Mouse (Mus musculus) CH12.LX (cell line): ENCODE data around the gene Fat1. TPM values are rescaled to one million over a fixed set of nuclear protein-coding genes. Genes with fewer than 3 reads are reported as not detected.

ENCODE experiments used
- DNase-seq: peaks from one replicate; pipeline ENCODE4 v3.0.0-alpha.2; 2013; ENCODE audit errors: extremely low read depth
- H3K27ac ChIP-seq: 2 replicates; pipeline ENCODE4 v1.5.1; 2012; ENCODE audit warnings: low read depth, mild to moderate bottlenecking, control low read depth, moderate library complexity; ENCODE audit not compliant: insufficient read depth
- H3K27me3 ChIP-seq: replicated peaks from 2 replicates; pipeline ENCODE3; 2012; ENCODE audit warnings: inconsistent platforms
- H3K36me3 ChIP-seq, 2 experiments: replicated peaks in 1 of 2; 2 replicates each; pipeline versions ENCODE3 to v1.6.1; 2012; ENCODE audit warnings: inconsistent platforms in 1 of 2, low read length in 1 of 2, mild to moderate bottlenecking in 1 of 2, mixed read lengths in 1 of 2, moderate library complexity in 1 of 2; ENCODE audit not compliant: control insufficient read depth in 1 of 2, insufficient read depth in 1 of 2
- H3K4me1 ChIP-seq, 2 experiments: 2 replicates each; pipeline ENCODE4 v1.6.1; 2012; ENCODE audit warnings: inconsistent platforms in 1 of 2, moderate library complexity in 1 of 2; ENCODE audit not compliant: insufficient read depth in 2 of 2, control insufficient read depth in 1 of 2
- H3K4me2 ChIP-seq: 2 replicates; pipeline ENCODE4 v1.6.1; 2012; ENCODE audit warnings: low read depth, mild to moderate bottlenecking, control low read depth; ENCODE audit not compliant: poor library complexity, insufficient read depth, severe bottlenecking
- H3K4me3 ChIP-seq, 3 experiments: fragments of 150-350 bp in 1 of 3; sonication (generic) in 1 of 3; replicated peaks in 1 of 3; 2 replicates each; pipeline versions ENCODE3 to v1.5.1; 2011 to 2012; ENCODE audit warnings: low read depth in 2 of 3, low read length in 2 of 3, mild to moderate bottlenecking in 2 of 3, moderate library complexity in 2 of 3, control low read depth in 1 of 3, improper control_type of control experiment in 1 of 3, inconsistent platforms in 1 of 3, mixed read lengths in 1 of 3; ENCODE audit not compliant: poor library complexity in 1 of 3
- H3K79me2 ChIP-seq: replicated peaks from 2 replicates; pipeline ENCODE4 v1.6.1; 2012; ENCODE audit warnings: mild to moderate bottlenecking, moderate library complexity; ENCODE audit not compliant: control insufficient read depth, poor library complexity, insufficient read depth, severe bottlenecking; ENCODE audit errors: extremely low read depth
- H3K9ac ChIP-seq: 2 replicates; pipeline ENCODE4 v1.6.1; 2012; ENCODE audit warnings: low read depth, mild to moderate bottlenecking, control low read depth, moderate library complexity; ENCODE audit not compliant: insufficient read depth
- H3K9me3 ChIP-seq: replicated peaks from 2 replicates; pipeline ENCODE3; 2012; ENCODE audit warnings: low read length, inconsistent platforms, mixed read lengths
- BHLHE40 ChIP-seq: IDR thresholded peaks from 2 replicates; pipeline ENCODE4 v1.6.1; 2011; ENCODE audit warnings: mild to moderate bottlenecking, low read depth, low read length, improper control_type of control experiment
- CHD2 ChIP-seq: IDR thresholded peaks from 2 replicates; pipeline ENCODE4 v1.6.1; 2011; ENCODE audit warnings: low read length, improper control_type of control experiment
- CTCF ChIP-seq, 2 experiments: IDR thresholded peaks in 1 of 2; conservative IDR thresholded peaks in 1 of 2; 2 replicates each; pipeline ENCODE4 v1.5.1; 2011 to 2012; ENCODE audit warnings: low read depth in 2 of 2, low read length in 2 of 2, improper control_type of control experiment in 1 of 2, inconsistent platforms in 1 of 2, mild to moderate bottlenecking in 1 of 2, moderate library complexity in 1 of 2
- ELF1 ChIP-seq: IDR thresholded peaks from 2 replicates; pipeline ENCODE4 v1.6.1; 2014; ENCODE audit warnings: low read depth, mild to moderate bottlenecking, inconsistent platforms, low read length, improper control_type of control experiment
- GABPA ChIP-seq: IDR thresholded peaks from 2 replicates; pipeline ENCODE4 v1.6.1; 2012; ENCODE audit warnings: low read depth, low read length, improper control_type of control experiment, inconsistent platforms; ENCODE audit not compliant: insufficient replicate concordance
- IRF4 ChIP-seq: IDR thresholded peaks from 2 replicates; pipeline ENCODE4 v1.6.1; 2014; ENCODE audit warnings: low read depth, mild to moderate bottlenecking, inconsistent platforms, low read length, improper control_type of control experiment
- JUN ChIP-seq: IDR thresholded peaks from 2 replicates; pipeline ENCODE4 v1.6.1; 2011; ENCODE audit warnings: low read depth, mild to moderate bottlenecking, low read length, improper control_type of control experiment, moderate library complexity; ENCODE audit not compliant: insufficient read depth
- JUND ChIP-seq: conservative IDR thresholded peaks from 2 replicates; pipeline ENCODE4 v1.6.1; 2011; ENCODE audit warnings: low read depth, low read length, improper control_type of control experiment
- KAT2A ChIP-seq: IDR thresholded peaks from 2 replicates; pipeline ENCODE4 v1.6.1; 2012; ENCODE audit warnings: low read length, improper control_type of control experiment, inconsistent platforms; ENCODE audit not compliant: insufficient replicate concordance
- MAFK ChIP-seq: IDR thresholded peaks from 2 replicates; pipeline ENCODE4 v1.6.1; 2011; ENCODE audit warnings: low read length, improper control_type of control experiment; ENCODE audit not compliant: insufficient replicate concordance
- MAX ChIP-seq: IDR thresholded peaks from 2 replicates; pipeline ENCODE4 v1.6.1; 2011; ENCODE audit warnings: low read length, improper control_type of control experiment
- MAZ ChIP-seq: IDR thresholded peaks from 2 replicates; pipeline ENCODE4 v1.6.1; 2012; ENCODE audit warnings: low read depth, mild to moderate bottlenecking, inconsistent platforms, low read length, improper control_type of control experiment, moderate library complexity
- MEF2A ChIP-seq: IDR thresholded peaks from 2 replicates; pipeline ENCODE4 v1.6.1; 2014; ENCODE audit warnings: low read depth, mild to moderate bottlenecking, inconsistent platforms, low read length, improper control_type of control experiment, borderline replicate concordance
- MYC ChIP-seq: IDR thresholded peaks from 2 replicates; pipeline ENCODE4 v1.6.1; 2011; ENCODE audit warnings: low read depth, mild to moderate bottlenecking, improper control_type of control experiment, low read length
- PAX5 ChIP-seq: IDR thresholded peaks from 2 replicates; pipeline ENCODE4 v1.6.1; 2012; ENCODE audit warnings: low read length, inconsistent platforms, mixed read lengths
- RAD21 ChIP-seq: IDR thresholded peaks from 2 replicates; pipeline ENCODE4 v1.6.1; 2011; ENCODE audit warnings: low read depth, mild to moderate bottlenecking, low read length, improper control_type of control experiment, moderate library complexity
- SMC3 ChIP-seq: IDR thresholded peaks from 2 replicates; pipeline ENCODE4 v1.6.1; 2011; ENCODE audit warnings: low read depth, low read length, improper control_type of control experiment
- USF1 ChIP-seq: IDR thresholded peaks from 2 replicates; pipeline ENCODE4 v1.6.1; 2014; ENCODE audit warnings: low read depth, mild to moderate bottlenecking, inconsistent platforms, low read length, improper control_type of control experiment
- USF2 ChIP-seq: conservative IDR thresholded peaks from 2 replicates; pipeline ENCODE4 v1.6.1; 2011; ENCODE audit warnings: low read depth, low read length, improper control_type of control experiment
- ZC3H11A ChIP-seq: IDR thresholded peaks from 2 replicates; pipeline ENCODE4 v1.6.1; 2012; ENCODE audit warnings: low read depth, mild to moderate bottlenecking, inconsistent platforms, low read length, improper control_type of control experiment
- ZNF384 ChIP-seq: IDR thresholded peaks from 2 replicates; pipeline ENCODE4 v1.6.1; 2012; ENCODE audit warnings: low read depth, low read length, improper control_type of control experiment, inconsistent platforms
- dilution Hi-C: fragments of 300-500 bp; cut with MboI; formaldehyde crosslinking; loops from 2 replicates; pipeline ENCODE4 v1.14.3; 2020; ENCODE audit warnings: low sequenced_read_pairs; ENCODE audit not compliant: extremely low pct_unique_long_range_greater_than_20kb, extremely low pct_ligation_motif_present
- in situ Hi-C: fragments of 300-500 bp; cut with MboI; formaldehyde crosslinking; loops from 3 replicates; pipeline ENCODE4 v1.14.3; 2019; ENCODE audit warnings: low sequenced_read_pairs, low pct_ligation_motif_present, low pct_unique_long_range_greater_than_20kb, mixed read lengths
- polyA plus RNA-seq: library from polyadenylated mRNA; unstranded; fragments of >175 nt; gene quantifications from 2 replicates; pipeline ENCODE4 v1.2.1, GENCODE M21; 2012; ENCODE audit warnings: low read depth; ENCODE audit not compliant: insufficient read length
- total RNA-seq, 2 experiments: library from RNA; depleted of rRNA; stranded (reverse); fragments of 300-350 nt in 1 of 2; fragments of >200 nt in 1 of 2; gene quantifications; 2 replicates each; pipeline ENCODE4 v1.2.3; 2012 to 2014

Fat1 gene
- total and polyA plus RNA-seq, 3 experiments, result under 0.01 TPM; not detected in 2

DNA sequence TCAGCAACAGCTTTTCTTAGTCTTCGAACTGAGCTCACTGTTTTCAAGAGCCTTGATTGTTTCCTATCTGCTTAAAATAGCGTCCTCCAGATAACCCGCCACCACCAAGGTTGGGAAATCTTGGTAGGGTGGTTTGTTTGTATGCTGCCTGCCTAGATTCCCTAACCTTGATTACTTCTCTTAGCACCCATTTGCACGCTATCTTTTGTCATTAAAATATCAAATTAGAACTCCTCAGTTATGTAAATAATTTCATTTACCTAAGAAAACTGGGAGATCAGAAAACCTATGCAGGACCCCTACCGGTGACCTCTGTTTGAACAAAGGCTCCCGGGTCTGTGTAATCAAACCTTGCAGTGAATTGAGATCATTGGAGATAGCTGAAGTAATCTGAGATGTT, 44.0 kb downstream of the Fat1 start:
- Histone ChIP-seq H3K36me3 (no peaks in the 10 kb centered on the region), H3K79me2 (no peaks in the 10 kb centered on the region), H3K9me3 (peaks cover 76% of the 10 kb centered on the region), H3K9ac (no peak overlapping the region), H3K27me3 (no peaks in the 10 kb centered on the region), H3K4me2 (no peak overlapping the region), H3K4me3 (no peak overlapping the region), H3K4me1 (no peaks in the 10 kb centered on the region), H3K27ac (no peak overlapping the region)
- TF ChIP-seq KAT2A, result no peak
- TF ChIP-seq ELF1, result no peak
- TF ChIP-seq MYC, result no peak
- TF ChIP-seq RAD21, result no peak
- TF ChIP-seq CHD2, result no peak
- no peak for TF ChIP-seq MEF2A
- no peak for TF ChIP-seq ZC3H11A
- no peak for DNase-seq
- dilution Hi-C loops, result no loop called here
- in situ Hi-C loops, result no loop called here

DNA sequence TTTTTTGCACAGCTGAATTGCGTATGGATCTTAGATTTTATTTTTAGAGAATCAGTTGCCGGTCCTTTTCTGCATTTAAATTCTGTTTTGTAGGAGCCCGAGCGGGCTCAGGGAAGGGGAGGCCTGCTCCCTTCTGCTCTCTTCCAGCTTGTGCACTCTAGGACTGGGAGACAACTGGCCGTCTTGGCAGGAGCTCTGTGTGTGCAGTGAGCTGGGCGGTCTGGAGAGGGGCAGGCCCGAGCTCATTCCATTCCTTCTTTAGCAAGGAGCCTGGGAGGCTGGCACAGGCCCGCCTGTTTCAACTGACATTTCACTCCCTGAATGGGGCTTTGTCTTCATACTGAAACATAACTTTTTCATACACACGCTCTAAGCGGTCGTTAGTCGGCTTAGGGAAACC, 44.8 kb downstream of the Fat1 start:
- Histone ChIP-seq H3K4me2 (no peak overlapping the region), H3K4me1 (no peaks in the 10 kb centered on the region), H3K9me3 (peaks cover 76% of the 10 kb centered on the region), H3K9ac (no peak overlapping the region), H3K36me3 (no peaks in the 10 kb centered on the region), H3K27me3 (no peaks in the 10 kb centered on the region), H3K79me2 (no peaks in the 10 kb centered on the region), H3K4me3 (no peak overlapping the region), H3K27ac (no peak overlapping the region)
- DNase-seq, result no peak
- no peak for TF ChIP-seq MAX
- no peak for TF ChIP-seq USF1
- TF ChIP-seq MAFK, result no peak
- TF ChIP-seq JUN, result no peak
- no peak for TF ChIP-seq ZNF384
- no peak for TF ChIP-seq PAX5
- no peak for TF ChIP-seq IRF4
- TF ChIP-seq USF2, result no peak
- TF ChIP-seq CTCF (conservative IDR thresholded peaks at IDR 0.05 in 1 of 2, IDR thresholded peaks at IDR 0.05 in 1 of 2; ENCODE audit: low read depth in 2 of 2, low read length in 2 of 2), result no peak
- no peak for TF ChIP-seq GABPA
- no peak for TF ChIP-seq JUND
- no peak for TF ChIP-seq MAZ
- no peak for TF ChIP-seq BHLHE40
- TF ChIP-seq MYC, result no peak
- TF ChIP-seq SMC3, result no peak
- in situ Hi-C loops (no loop called here), dilution Hi-C loops (no loop called here)
